Mouse (Mus musculus): ENCODE measurements around the gene Col15a1. TPM values are rescaled to one million over a fixed set of nuclear protein-coding genes. Genes with fewer than 3 reads are reported as not detected.

Gene Col15a1
- total RNA-seq, 2 experiments from 2014 or later = 6.1 to 6.7 TPM

DNA sequence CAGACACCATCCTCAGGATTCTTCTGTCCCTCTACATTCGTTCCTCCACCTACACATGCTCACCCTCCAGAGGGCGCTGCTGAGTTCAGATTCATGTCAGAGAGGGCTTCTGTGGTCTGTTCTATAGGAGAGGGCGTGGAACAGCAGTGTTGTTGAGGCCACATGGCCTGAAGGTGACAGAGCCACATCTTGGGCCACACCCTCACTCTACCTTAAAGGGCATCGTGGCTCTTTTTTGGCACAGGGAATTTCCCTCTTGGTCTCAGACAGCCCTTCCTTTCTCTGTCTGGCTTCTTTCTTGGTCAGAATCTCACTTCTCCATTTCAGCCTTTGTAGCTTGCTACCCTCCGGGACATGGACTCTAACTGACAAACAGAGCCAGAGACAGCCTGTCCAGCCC lies 43.1 kb downstream of the Col15a1 start:
- TF ChIP-seq CTCF (IDR thresholded peaks at IDR 0.05) = peak; percentile 73
- Histone ChIP-seq H3K4me3 (no peak overlapping the region), H3K27ac (peak overlapping the region; percentile 73)
- intact Hi-C loops (cut with DNase I) = loop anchor here (1.0 to 2.0 kb wide), 4 partner anchors 23 to 150 kb away; no protein-coding TSS in a partner anchor
- peak; percentile 58 to 75 for DNase-seq (ENCODE audit: extremely low spot score in 1 of 2, low spot score in 2 of 2)

- H3K27ac ChIP-seq = peak overlapping the region; percentile 73
- intact Hi-C loops (cut with DNase I) = loop anchor here (1.0 to 2.0 kb wide), 5 partner anchors 21 to 149 kb away; no protein-coding TSS in a partner anchor
- peak; percentile 39 to 73 for DNase-seq (ENCODE audit: extremely low spot score in 1 of 2, low spot score in 2 of 2)
- H3K4me3 ChIP-seq = no peak overlapping the region
- no peak for TF ChIP-seq CTCF (IDR thresholded peaks at IDR 0.05)
These were observed 43.9 kb downstream of the Col15a1 start for GRCm38 (mm10) chr4:47251693-47252435.

GRCm38 (mm10) chr4:47252627-47253026 lies 44.7 kb downstream of the Col15a1 start:
- peak; percentile 21 for TF ChIP-seq CTCF (IDR thresholded peaks at IDR 0.05)
- Histone ChIP-seq H3K4me3 (no peak overlapping the region), H3K27ac (peak overlapping the region; percentile 73)
- DNase-seq (ENCODE audit: extremely low spot score in 1 of 2, low spot score in 2 of 2) = no peak
- intact Hi-C loops (cut with DNase I) = loop anchor here (2.0 kb wide), 1 partner anchor 20 kb away; no protein-coding TSS in a partner anchor

DNA sequence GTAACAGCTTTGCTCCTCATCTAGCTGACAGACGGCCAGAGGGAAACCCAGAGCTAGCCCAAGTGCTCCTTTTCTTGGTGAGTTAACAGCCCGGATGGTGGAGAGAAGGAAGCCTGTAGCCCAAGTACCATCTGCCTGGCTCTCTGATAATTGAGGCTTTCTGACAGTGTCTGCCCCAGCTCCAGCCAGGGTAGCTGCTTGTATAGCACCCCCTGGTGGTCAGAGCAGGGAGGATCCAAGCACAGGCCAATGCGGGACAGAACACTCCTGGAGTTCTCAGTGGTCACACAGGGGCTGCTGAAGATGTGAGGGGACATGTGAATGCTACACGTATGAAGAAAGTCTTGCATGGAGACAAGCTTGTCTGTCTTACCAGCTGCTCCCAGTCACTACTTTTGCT lies 47.7 kb downstream of the Col15a1 start:
- H3K27ac ChIP-seq = no peak overlapping the region
- peak; percentile 85 for TF ChIP-seq CTCF (IDR thresholded peaks at IDR 0.05)
- H3K4me3 ChIP-seq = no peak overlapping the region
- DNase-seq (ENCODE audit: extremely low spot score in 1 of 2, low spot score in 2 of 2) = peak; percentile 51 to 73
- intact Hi-C loops (cut with DNase I) = loop anchor here (2.0 kb wide), 1 partner anchor 135 kb away; no protein-coding TSS in a partner anchor

GRCm38 (mm10) chr4:47258201-47258600 lies 50.2 kb downstream of the Col15a1 start:
- no peak for TF ChIP-seq CTCF (IDR thresholded peaks at IDR 0.05)
- Histone ChIP-seq H3K27ac (no peak overlapping the region), H3K4me3 (no peak overlapping the region)
- intact Hi-C loops (cut with DNase I) = no loop called here
- DNase-seq (ENCODE audit: extremely low spot score in 1 of 2, low spot score in 2 of 2) = no peak

GRCm38 (mm10) chr4:47261049-47261448 lies 53.1 kb downstream of the Col15a1 start:
- DNase-seq (ENCODE audit: extremely low spot score in 1 of 2, low spot score in 2 of 2) = no peak
- no peak; the same call in 1 of the 2 replicates for TF ChIP-seq CTCF (IDR thresholded peaks at IDR 0.05)
- H3K27ac ChIP-seq = no peak overlapping the region
- H3K4me3 ChIP-seq = no peak overlapping the region
- intact Hi-C loops (cut with DNase I) = no loop called here

- no peak for TF ChIP-seq CTCF (IDR thresholded peaks at IDR 0.05)
- H3K27ac ChIP-seq = no peak overlapping the region
- intact Hi-C loops (cut with DNase I) = no loop called here
- H3K4me3 ChIP-seq = no peak overlapping the region
- no peak for DNase-seq (ENCODE audit: extremely low spot score in 1 of 2, low spot score in 2 of 2)
These were observed 54.0 kb downstream of the Col15a1 start for GRCm38 (mm10) chr4:47261919-47262318.

DNA sequence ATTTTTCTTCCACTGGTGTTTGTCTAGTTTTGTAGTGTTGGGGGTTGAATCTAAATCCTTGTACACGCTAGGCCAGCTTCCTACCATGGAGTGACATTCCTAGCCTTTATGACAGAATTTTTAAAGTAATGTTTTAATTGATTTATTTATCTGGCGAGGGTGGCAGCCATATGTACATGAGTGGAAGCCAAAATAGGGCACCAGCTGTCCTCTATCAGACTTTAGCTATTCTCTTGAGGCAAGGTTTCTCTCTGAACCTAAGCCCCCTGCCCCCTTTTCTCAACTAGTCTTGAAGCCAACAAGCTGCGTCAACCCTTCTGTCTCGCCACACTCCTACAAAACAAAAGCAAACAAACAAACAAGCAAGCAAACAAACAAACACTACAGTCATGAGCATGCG lies 57.6 kb downstream of the Col15a1 start:
- no peak for TF ChIP-seq CTCF (IDR thresholded peaks at IDR 0.05)
- no peak overlapping the region for H3K27ac ChIP-seq
- H3K4me3 ChIP-seq = no peak overlapping the region
- DNase-seq (ENCODE audit: extremely low spot score in 1 of 2, low spot score in 2 of 2) = no peak
- intact Hi-C loops (cut with DNase I) = no loop called here

GRCm38 (mm10) chr4:47272452-47273130 lies 64.6 kb downstream of the Col15a1 start:
- no peak for DNase-seq (ENCODE audit: extremely low spot score in 1 of 2, low spot score in 2 of 2)
- Histone ChIP-seq H3K27ac (peak overlapping the region; percentile 57; the same call in 1 of the 2 replicates), H3K4me3 (no peak overlapping the region)
- no peak; the same call in 1 of the 2 replicates for TF ChIP-seq CTCF (IDR thresholded peaks at IDR 0.05)
- intact Hi-C loops (cut with DNase I) = loop anchor here (2.0 kb wide), 1 partner anchor 20 kb away; no protein-coding TSS in a partner anchor

DNA sequence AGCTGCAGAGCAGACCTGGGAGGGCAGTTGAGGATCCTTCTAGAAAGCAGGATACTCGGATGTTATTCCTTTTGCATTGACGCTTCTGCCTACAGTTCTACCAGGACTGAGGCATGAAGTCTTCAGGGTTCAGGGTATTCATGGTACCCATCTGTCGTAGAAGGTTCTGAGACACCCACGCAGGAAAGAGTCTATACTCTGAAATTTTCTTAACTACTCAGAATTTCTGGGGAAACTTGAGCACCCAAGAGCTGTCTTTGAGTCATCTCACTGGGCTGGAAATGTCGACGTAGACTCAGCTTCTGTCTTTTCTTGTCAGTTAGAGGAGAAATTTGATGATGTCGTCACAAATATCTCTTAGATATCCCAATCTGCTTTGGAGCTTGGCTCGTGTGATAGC lies 65.8 kb downstream of the Col15a1 start:
- no peak for TF ChIP-seq CTCF (IDR thresholded peaks at IDR 0.05)
- intact Hi-C loops (cut with DNase I) = loop anchor here (2.0 kb wide), 1 partner anchor 21 kb away; no protein-coding TSS in a partner anchor
- Histone ChIP-seq H3K4me3 (no peak overlapping the region), H3K27ac (no peak overlapping the region; the same call in 1 of the 2 replicates)
- DNase-seq (ENCODE audit: extremely low spot score in 1 of 2, low spot score in 2 of 2) = no peak

GRCm38 (mm10) chr4:47274911-47275310 lies 67.0 kb downstream of the Col15a1 start:
- intact Hi-C loops (cut with DNase I) = no loop called here
- no peak overlapping the region for H3K4me3 ChIP-seq

GRCm38 (mm10) chr4:47278397-47278796 lies 70.4 kb downstream of the Col15a1 start:
- Histone ChIP-seq H3K27ac (no peak overlapping the region), H3K4me3 (no peak overlapping the region)
- no peak for TF ChIP-seq CTCF (IDR thresholded peaks at IDR 0.05)
- DNase-seq (ENCODE audit: extremely low spot score in 1 of 2, low spot score in 2 of 2) = no peak
- intact Hi-C loops (cut with DNase I) = no loop called here

More at GRCm38 (mm10) chr4:47274911-47275310, 67.0 kb downstream of the Col15a1 start:
- no peak overlapping the region for H3K27ac ChIP-seq
- TF ChIP-seq CTCF (IDR thresholded peaks at IDR 0.05) = no peak
- DNase-seq (ENCODE audit: extremely low spot score in 1 of 2, low spot score in 2 of 2) = no peak
